Mouse (Mus musculus): ENCODE measurements around the gene Cdk11b.

Gene Cdk11b

DNA sequence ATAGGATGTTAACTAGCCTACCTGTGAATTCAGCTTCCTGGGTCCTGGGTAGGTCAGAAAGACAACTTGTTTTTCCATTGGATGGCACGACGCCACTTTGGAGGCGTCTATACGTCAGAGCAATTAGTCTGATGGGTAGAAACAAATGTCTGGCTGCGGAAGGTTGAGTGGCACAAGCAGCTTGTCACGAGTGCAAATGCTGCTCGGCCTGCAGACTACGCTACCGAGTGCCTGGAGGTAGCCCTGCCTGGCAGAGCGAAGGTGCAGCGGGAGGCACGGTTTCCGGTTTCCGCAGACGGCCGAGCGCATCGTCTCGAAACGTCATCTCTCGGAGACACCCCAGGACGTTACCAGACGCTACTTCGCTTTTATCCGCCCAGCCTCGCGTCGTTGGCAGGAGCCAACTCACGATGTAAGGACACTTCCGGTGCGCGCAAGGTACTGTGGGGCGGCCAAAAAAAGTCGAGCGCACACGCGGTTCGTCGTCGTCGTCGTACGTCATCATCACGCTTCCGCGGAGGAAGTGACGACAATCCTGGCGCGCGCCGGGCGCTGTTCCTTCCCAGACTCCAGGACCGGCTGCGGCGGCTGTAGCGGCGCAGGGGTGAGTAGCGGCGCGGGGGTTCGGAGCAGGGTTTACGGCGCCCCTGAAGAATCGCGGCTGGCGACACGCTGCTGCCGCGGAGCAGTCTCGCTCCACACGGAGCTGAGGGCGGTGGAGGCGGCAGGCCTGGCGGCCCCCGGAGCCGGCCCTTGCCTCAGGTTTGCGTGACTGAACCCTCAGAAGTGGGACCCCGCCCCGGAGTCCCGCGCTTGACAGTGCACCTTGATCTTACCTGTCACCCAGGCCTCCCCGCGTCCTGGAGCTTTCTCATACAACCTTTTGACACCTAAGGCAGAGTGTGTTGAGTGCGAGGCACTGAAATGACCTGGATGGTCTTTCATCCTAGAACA lies at the start of gene Cdk11b:
TSS of gene Cdk11b (plus strand) at position 517 of the 954 bp plus-strand sequence.
- peak; percentile 91 for DNase-seq (ENCODE audit: low spot score)

DNA sequence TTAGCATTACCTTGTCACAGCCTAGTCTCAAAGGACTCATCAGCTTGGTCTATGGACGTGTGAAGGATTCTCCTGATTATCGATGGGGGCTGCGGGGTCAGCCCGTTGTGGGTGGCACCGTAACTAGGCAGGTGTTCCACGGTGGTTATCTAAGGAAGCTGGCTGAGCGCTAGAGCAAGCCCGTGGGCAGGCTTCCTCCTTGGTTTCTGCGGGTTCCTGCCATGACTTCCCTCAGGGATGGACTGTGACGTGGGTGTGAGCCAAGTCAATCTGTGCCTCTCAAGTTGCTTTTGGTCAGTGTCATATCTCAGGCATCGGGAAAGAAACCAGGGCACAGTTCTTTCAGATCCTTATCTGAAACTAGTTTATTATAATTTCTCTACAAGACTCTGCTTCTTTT lies 49.7 kb upstream of the Cdk11b start:
- no peak for DNase-seq (ENCODE audit: low spot score)

DNA sequence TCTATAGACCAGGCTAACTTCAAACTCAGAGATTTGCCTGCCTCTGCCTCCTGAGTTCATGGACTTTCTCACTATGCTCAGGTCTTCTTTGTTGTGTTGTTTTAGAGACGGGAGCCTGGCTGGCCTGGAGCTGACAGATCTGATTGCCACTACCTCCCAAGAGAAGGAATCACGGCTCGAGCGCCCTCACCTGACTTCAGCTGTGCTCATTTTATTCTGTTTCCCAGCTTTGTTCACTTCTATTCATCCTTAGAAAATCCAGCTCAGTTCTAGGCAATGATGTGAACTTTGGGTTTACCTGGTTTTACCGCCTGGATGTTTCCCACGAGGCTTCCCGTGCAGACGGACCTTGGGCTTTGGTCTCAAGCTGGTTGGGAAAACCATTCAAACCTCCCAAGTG lies 49.1 kb upstream of the Cdk11b start:
- no peak for DNase-seq (ENCODE audit: low spot score)

DNA sequence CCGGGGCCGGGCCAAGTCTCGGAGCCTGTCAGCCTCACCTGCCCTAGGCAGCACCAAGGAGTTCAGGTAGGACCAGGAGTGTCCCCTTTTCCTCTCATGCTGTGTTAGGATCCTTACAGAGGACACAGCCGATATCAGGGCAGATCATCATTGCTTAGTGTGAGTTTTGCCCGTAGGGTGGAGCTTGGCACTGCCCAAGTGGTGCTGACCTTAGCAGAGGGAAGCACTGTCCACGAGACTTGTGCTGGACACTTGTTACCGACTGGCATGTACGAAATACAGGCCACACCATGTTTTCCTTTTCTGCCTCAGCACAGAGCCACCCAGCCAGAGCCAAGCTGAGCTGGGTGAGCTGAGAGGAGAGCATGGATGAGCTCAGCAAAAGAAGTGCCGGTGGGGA lies 47.5 kb upstream of the Cdk11b start:
- DNase-seq (ENCODE audit: low spot score) = no peak

DNA sequence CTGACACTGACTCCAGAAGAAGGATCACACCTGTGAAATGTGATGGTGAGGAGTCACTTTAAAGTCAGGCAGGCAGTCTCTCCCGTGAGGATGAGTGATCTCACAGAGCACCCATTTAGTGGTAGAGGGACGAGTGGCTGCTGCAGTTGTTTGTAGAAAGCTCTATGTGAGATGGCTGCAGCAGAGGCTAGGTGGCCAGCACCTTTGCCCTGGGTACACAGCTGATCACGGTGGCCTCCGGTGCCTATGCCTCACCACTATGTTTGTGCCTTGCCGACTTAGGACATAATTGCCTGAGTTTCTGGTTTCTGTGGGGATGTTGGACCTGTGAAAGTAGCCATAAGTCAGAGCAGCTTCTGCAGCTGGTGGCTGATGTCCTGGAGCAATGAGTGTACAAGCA lies 46.9 kb upstream of the Cdk11b start:
- no peak for DNase-seq (ENCODE audit: low spot score)

DNA sequence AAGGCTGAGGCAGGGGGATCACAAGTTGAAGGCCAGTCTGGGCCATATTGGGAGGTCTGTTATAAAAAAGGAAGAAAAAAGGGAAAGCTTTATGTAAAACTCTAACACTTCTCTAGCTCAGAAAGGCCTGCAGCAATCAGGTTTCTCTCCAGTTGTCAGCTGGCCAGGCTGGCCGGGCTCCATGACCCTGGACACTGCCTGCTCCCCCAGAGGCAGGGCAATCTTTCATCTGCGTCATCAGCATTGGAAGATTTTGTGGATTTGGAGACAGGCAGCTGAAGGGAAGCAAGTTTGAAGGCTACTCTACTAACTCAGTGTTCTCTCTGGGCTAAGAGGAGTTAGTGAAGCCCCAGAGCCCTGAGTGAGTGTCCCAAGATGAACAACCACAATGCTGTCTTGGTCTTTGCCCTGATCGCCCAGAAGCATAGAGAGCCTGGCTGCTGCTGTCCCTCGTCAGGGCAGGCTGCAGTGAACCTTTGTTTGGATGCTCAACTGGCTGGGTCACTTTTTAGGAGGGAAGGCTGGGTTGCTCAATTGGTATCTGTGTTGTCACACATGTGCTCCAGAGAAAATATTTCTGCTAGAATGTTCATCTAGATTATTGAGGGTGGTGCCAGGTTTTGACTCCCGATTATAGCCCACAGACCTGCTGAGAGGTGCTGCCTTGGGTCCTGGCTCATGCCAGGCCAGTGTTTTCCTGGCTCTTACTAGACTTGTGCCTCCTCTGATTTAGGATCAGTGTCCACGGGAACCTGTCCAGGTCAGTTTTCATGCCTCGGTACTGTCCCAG lies 46.1 kb upstream of the Cdk11b start:
- no peak for DNase-seq (ENCODE audit: low spot score)

DNA sequence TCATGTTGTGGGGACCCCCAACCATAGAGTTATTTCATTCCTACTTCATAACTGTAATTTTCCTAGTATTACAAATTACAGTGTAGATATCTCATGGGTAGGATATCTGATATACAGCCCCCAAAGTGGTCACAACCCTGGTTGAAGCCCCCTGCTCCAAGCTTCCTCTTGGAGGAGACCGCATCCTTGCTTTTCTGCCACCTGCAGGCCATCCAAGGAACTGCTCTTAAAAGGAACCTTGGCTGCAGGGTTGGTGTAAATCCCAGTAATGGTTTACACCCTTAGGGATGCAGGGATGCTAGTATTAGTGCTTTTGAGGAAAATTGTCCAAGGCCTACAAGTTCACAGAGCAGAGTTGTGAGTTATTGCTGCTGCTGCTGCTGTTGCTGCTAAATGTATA lies 44.2 kb upstream of the Cdk11b start:
- no peak for DNase-seq (ENCODE audit: low spot score)

DNA sequence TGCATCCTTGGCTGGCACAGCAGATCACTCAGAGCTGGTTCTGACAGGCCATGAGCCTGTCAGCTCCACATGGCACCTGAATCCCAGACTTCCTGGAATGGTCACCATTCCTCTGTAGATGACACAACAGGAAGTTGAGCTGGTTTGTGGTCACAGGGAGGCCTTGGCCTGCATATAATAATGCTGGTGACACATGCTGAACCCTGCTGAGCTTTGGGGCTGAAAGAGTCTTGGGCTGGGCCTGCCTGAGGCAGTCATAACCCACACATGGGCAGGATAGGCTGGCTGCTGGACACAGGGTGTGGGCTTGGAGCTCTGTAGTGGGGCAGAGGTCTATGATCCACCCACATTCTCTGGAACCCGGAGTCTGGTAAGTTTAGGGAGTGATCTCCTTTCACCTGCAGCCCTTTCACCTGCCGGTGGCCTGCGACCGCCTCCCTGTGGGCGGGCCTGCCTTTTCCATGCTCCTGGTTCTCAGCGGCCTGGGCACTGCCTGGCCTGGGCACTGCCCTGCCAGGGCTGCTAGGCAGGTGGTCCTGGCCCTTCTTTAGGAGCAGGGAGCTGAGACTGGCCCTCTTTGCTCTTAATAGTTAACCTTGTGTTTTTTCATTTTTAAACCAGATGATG lies 42.3 kb upstream of the Cdk11b start:
- no peak for DNase-seq (ENCODE audit: low spot score)

DNA sequence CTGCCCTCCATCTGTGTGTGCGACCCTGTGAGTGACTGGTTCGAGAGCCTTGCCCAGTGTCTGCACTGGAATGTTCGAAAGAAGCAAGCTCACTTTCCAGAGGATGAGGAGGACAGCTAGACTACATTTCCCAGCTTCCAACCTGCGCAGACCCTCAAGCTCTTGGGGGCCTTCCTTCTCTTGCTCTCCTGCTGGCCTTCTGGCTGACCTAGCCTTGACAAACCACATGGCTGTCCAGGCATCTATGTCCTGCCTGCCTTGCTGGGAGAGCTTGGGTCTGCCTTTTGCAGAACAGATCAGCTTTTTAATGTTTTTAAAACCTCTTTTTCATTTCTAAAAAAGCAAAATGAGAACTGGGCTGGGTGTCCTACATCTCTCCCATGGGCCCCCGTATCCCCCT lies 35.3 kb upstream of the Cdk11b start:
- no peak for DNase-seq (ENCODE audit: low spot score)

DNA sequence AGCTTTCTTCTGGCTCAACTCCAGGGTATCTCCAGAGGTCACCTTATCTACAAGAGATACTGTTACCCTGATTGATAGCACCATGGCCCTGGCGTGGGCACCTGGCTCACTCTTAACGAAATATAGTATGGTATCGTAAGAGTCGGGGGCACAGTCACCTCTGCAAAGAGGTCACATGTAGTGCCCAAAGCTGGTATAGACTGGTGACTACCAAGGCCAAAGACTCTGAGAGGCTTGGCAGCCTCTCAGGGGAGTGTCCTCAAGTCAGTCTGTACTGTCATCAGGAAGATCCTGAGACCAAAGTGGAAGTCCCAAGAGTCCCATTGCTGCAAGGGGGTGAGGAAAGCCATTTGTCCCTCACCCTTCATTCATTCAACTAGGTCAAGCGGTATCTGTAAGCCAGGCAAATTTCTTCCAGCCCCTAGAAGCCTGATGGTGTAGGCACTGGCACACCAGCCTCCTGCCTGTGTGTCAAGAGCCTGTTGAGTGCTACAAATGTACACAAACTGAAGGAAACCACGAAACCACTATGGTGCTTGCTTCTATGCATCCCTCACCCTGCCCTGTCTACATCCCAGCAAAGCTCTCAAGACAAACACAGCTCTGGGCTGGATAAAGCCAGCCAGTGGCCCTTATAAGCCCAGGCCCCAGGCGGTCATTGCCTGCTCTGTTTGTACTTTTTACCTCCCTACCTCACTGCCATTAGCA lies 33.5 kb upstream of the Cdk11b start:
- DNase-seq (ENCODE audit: low spot score) = no peak

DNA sequence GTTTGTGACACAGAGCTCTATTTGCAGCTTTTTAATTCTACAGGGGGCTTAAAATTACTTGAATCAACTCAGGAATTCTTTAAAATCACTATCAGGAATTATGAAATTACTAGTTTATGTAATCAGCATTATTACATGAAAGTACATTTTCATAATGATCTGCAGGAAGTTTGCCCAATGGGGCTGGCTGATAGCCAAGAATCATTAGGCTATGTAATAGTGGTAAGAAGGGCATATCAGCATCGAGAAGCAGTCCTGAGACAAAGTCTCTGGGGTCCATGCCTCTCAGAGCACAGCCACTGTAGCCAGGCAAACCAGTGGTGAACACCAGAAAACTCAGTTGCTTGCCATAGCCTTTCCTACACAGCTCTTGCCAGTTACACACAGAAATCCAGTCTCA lies 30.9 kb upstream of the Cdk11b start:
- no peak for DNase-seq (ENCODE audit: low spot score)

DNA sequence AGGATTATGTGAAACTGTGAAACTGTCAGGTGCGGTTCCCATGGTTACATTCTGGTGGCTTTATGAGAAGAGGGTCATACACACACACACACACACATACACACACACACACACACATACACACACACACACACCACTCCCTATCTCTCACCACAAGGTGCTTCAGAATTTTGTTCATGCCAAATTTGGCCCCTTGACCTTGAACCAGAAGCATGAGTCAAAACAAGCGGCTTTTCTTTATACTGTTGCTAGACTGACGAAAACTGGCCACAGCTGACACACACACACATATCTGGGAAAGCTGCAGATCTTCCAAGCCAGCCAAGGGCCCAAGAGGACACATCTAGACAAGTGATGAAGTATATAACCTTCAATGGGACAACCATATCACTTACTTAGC lies 28.9 kb upstream of the Cdk11b start:
- DNase-seq (ENCODE audit: low spot score) = no peak

DNA sequence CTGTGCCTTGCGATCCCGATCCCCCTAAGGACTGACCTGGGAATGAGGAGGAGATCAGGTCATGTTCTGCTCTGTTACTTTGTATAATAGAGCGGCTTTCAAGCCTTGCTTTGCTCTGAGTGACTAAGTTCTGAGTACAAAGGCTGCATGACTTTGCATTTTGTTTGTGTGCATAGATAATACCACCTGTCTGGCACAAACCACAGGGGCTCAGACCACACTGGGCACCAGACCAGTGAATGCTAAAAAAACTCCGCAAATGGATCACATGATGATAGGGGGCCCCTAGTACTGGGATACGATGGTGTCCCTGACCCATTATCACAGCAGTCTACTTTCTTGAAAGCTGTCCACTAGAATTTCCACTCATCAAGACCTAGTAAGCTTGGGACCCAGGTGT lies 28.0 kb upstream of the Cdk11b start:
- no peak for DNase-seq (ENCODE audit: low spot score)

DNA sequence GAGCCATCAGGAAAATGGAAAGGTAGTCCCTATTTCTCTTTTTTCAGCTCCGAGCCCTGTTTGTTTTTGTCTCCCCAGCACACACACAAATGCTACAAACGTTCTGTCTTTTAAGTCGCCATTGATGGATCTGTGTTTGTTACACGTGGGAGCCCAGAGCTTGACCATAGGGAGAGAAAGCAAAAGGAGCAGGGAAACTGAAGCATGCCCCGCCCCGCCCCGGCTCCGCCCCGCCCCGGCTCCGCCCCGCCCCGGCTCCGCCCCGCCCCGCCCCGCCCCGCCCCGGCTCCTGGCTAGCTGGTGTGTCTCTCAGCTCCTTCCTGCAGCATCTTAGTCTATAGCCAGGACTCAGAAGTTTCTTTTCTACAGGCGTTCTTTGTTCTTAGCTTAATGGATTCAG lies 26.1 kb upstream of the Cdk11b start:
- no peak for DNase-seq (ENCODE audit: low spot score)

DNA sequence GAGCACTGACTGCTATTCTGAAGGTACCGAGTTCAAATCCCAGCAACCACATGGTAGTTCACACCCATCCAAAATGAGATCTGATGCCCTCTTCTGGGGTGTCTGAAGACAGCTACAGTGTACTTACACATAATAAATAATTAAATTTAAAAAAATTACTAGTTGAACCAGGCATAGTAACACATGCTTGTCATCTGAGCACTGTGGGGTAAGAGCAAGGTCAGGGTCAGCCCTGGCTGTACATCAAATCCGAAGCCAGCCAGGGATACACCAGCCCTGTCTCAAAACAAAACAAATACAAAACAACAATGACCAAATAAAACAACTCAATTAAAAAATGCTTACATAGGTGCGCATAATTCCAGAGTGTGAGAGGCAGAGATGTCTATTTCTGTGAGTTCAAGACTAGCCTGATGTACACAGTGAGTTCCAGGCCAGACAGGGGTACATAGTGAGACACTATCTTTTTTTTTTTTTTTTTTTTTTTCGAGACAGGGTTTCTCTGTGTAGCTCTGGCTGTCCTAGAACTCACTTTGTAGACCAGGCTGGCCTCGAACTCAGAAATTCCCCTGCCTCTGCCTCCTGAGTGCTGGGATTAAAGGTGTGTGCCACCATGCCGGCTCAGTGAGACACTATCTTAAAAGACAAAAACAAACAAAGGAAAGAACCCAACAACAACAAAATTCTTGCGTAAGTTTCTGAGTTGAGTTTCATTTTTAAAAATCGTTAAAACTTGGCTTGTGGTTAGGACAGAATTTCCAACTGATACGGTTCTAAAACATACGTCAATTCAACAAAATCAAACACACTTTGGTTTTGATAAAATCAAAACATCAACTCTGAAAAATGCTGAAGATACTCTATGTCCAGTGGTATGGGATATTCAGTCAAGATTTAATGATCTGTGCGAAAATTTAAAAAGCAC lies 24.5 kb upstream of the Cdk11b start:
- DNase-seq (ENCODE audit: low spot score) = no peak

DNA sequence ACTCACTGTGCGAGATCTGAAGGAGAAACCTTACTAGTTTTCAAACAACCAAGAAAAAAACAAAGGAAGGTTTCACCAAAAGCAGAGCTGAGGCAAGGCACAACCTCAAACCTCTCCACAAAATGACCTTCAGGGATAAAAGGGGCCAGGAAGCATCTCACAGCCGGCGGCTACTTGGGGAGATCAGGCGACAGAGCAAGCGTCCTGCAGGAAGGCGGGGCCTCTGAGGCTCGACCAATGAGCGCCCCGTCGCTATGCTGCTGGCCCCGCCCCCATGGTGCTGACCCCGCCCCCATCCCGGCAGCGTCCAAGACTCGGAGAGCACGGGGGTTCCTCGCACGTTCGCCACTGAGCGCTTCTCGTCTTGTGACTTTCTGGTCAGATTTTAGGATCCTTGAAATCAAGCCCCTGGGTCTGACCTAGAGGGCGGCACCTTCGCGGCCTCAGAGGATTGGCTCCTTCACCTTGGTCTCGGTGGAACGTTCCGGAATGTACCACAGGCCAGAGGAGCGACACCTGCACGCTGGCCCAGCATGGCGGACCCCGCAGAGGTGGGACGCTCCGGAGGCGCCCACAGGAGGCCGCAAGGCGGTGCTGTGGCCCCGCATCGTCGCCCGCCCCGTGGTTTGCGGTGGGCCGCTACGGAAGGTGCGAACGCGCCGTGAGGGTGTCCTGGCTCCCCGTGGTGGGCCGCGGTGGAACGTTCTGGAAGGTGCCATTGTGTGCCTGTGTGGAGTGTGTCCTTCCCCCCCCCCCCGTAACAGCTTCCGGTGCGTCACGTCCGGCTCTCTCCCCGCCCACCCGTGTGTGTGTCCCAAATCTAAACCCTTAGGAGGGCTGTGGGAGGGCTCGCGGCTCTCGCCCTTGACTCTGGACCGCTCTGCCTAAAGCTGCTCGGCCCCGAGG lies 23.3 kb upstream of the Cdk11b start, which contains the start of gene Slc35e2:
TSS of gene Slc35e2 (plus strand) at position 326 of the 906 bp plus-strand sequence.
- peak; percentile 97 for DNase-seq (ENCODE audit: low spot score)

DNA sequence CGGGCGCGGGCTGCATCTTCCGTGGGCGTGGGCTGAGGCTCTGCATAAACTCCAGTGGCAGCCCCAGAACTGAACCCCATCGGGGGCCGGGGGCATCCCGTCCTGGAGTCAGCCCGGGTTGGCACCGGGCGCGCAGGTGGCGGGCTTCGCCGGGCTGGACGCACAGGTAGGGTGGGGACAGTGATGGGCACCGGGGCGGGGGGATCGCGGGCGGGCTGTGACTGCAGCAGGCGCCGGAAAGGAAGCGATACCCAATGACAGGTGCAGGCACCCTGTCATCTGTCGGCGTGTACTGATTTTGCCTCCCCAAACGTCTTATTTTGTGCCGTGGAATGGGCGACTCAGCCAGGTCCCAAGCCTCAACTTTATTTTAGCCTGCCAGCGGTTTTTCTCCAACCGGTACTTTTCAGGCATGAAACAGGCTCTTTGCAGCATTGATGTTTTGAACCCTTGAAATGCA lies 22.6 kb upstream of the Cdk11b start:
- DNase-seq (ENCODE audit: low spot score) = no peak

DNA sequence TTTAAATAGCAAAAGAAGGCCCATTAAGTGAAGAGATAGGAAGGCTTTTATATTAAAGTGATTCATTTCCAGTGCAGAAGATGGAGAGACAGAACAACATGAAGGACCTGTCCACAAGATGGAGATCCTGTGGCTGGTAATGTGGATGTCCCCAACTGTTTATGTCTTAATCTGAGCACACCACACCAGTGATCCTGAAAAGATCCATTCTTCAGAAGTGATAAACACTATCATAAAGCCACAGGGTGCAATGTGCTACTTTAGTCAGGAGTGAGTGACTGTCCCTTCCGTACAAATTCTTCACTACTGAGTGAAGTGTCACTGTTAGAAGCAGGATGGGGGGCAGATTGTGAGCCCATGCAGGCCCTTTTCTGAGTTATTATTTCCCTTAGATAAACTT lies 21.9 kb upstream of the Cdk11b start:
- DNase-seq (ENCODE audit: low spot score) = no peak

DNA sequence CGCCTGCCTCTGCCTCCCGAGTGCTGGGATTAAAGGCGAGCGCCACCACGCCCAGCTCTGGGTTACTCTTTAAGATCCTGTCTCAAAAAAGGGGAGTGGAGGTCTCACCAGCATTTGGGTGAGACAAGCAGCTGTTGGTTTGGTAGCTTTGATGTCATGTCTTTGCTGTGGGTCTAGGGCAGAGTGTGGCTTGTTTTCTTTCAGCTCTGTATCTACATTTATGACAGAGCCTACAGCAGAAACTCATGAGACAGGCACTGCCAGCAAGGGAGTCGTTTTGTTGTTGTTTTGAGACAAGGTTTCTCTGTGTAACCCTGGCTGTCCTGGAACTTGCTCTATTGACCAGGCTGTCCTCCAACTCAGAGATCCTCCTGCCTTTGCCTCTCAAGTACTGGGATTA lies 20.9 kb upstream of the Cdk11b start:
- no peak for DNase-seq (ENCODE audit: low spot score)

DNA sequence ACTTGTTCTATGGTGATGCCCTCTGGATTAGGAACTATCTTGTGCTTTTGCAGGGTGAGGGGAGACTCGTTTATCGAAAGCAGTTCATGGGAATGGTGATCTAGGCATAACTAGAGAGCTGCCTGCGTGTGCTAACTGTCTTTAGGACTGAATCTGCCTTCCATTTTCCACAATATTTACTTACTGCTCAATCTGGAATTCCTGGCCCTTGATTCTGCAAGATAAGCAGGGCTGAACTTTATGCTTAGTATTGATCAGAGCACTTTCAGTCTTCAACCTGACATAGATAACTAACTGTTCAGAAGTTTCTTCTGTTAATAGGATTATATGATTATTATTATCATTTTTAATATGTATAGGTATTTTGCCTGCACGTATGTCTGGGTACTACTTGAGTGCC lies 19.5 kb upstream of the Cdk11b start:
- no peak for DNase-seq (ENCODE audit: low spot score)

All from spleen, adult 12 weeks (tissue).